Comparison of ENCODE assay signal across 10 mouse cellular contexts in genomic region chr6:50414547-50414946, GRCm38 (mm10). TPM values are rescaled to one million over a fixed set of nuclear protein-coding genes. Genes with fewer than 3 reads are reported as not detected.
A peak's percentile ranks its signal among the peaks of the same experiment; 100 is the strongest.
DNase-seq lines count a peak whose midpoint lies in the region; ATAC-seq and TF ChIP-seq lines count a peak whose summit lies in the region.
"Had no signal": no experiment of that assay in that cellular context is flagged by ENCODE, and none has a peak within 500 bp of the region (broad histone marks: within the 10 kb centered on the region; RNA-seq: fewer than 3 reads in every experiment).

No protein-coding gene starts in this region.

- no peak for TF ChIP-seq CTCF in gastrocnemius, adult 2 months (IDR thresholded peaks at IDR 0.05)
- TF ChIP-seq CTCF in lung, embryonic 14.5 days (IDR thresholded peaks at IDR 0.05; ENCODE audit: low read depth), result no peak
- no peak for TF ChIP-seq CTCF in olfactory bulb, adult 2 months (IDR thresholded peaks at IDR 0.05; ENCODE audit: insufficient read depth, low read depth, low read length)

- intact Hi-C loops in gastrocnemius, adult 2 months (cut with DNase I), result no loop called here

- no peaks in the 10 kb centered on the region for H3K36me3 ChIP-seq in lung, embryonic 14.5 days (ENCODE audit: insufficient read depth)
- H3K36me3 ChIP-seq in embryonic facial prominence, embryonic 15.5 days, result no peaks in the 10 kb centered on the region
- H3K36me3 ChIP-seq: G1E; hindbrain, embryonic 12.5 days had no signal

- no peak for TF ChIP-seq POLR2A in olfactory bulb, adult 2 months (IDR thresholded peaks at IDR 0.05; ENCODE audit: insufficient read depth, low read depth, low read length)

- peak overlapping the region; percentile 42 for H3K4me3 ChIP-seq in gastrocnemius, adult 2 months
- no peak overlapping the region for H3K4me3 ChIP-seq in lung, embryonic 14.5 days (ENCODE audit: low read depth, low read length)
- no peak overlapping the region for H3K4me3 ChIP-seq in embryonic facial prominence, embryonic 15.5 days (replicated peaks)
- H3K4me3 ChIP-seq in olfactory bulb, adult 2 months (ENCODE audit: insufficient read depth, low read depth, low read length), result no peak overlapping the region
- H3K4me3 ChIP-seq: hindbrain, embryonic 12.5 days had no signal

- no peaks in the 10 kb centered on the region for H3K4me1 ChIP-seq in lung, embryonic 14.5 days (ENCODE audit: insufficient read depth)
- peaks cover 20% of the 10 kb centered on the region for H3K4me1 ChIP-seq in embryonic facial prominence, embryonic 15.5 days
- H3K4me1 ChIP-seq in olfactory bulb, adult 2 months (ENCODE audit: control insufficient read depth, insufficient read depth, low read length), result peaks cover 25% of the 10 kb centered on the region

- H3K27ac ChIP-seq in gastrocnemius, adult 2 months, result peak overlapping the region; percentile 66
- peak overlapping the region; percentile 42; the same call in 1 of the 2 replicates for H3K27ac ChIP-seq in lung, embryonic 14.5 days (ENCODE audit: low read depth)
- 0 out of 2 replicates have a peak overlapping the region, but pooled peaks have one; percentile 13 for H3K27ac ChIP-seq in embryonic facial prominence, embryonic 15.5 days (replicated peaks)
- H3K27ac ChIP-seq in olfactory bulb, adult 2 months (ENCODE audit: insufficient read depth, low read depth, low read length), result peak overlapping the region; percentile 69
- H3K27ac ChIP-seq: hindbrain, embryonic 12.5 days had no signal

- no peak overlapping the region for H3K4me2 ChIP-seq in lung, embryonic 14.5 days
- H3K4me2 ChIP-seq in embryonic facial prominence, embryonic 15.5 days (replicated peaks), result no peak overlapping the region
- H3K4me2 ChIP-seq: hindbrain, embryonic 12.5 days had no signal

- H3K9ac ChIP-seq in lung, embryonic 14.5 days, result no peak overlapping the region
- H3K9ac ChIP-seq in embryonic facial prominence, embryonic 15.5 days, result no peak overlapping the region
- H3K9ac ChIP-seq: hindbrain, embryonic 12.5 days had no signal

- no peak for DNase-seq in gastrocnemius, adult 2 months
- DNase-seq in gastrocnemius, postnatal 25 days, result no peak
- DNase-seq in lung, embryonic 14.5 days, result peak; percentile 44
- no peak for DNase-seq in lung, postnatal 4 days

- no peaks in the 10 kb centered on the region for H3K27me3 ChIP-seq in lung, embryonic 14.5 days (ENCODE audit: insufficient read depth, low read length)
- H3K27me3 ChIP-seq in embryonic facial prominence, embryonic 15.5 days, result no peaks in the 10 kb centered on the region
- H3K27me3 ChIP-seq: hindbrain, embryonic 12.5 days had no signal

- no peaks in the 10 kb centered on the region for H3K9me3 ChIP-seq in lung, embryonic 14.5 days (ENCODE audit: low read depth, low read length)
- H3K9me3 ChIP-seq in embryonic facial prominence, embryonic 15.5 days (replicated peaks), result no peaks in the 10 kb centered on the region
- H3K9me3 ChIP-seq: G1E; hindbrain, embryonic 12.5 days had no signal

- WGBS in lung, embryonic 14.5 days, result 38% methylated on average over 6 of the region's 6 CpGs
- 50% methylated on average over 6 of the region's 6 CpGs for WGBS in embryonic facial prominence, embryonic 15.5 days
- 14% methylated on average over 6 of the region's 6 CpGs for WGBS in olfactory bulb, adult 2 months

- ATAC-seq in lung, embryonic 14.5 days (ENCODE audit: insufficient read depth), result no peak
- ATAC-seq in embryonic facial prominence, embryonic 15.5 days (ENCODE audit: insufficient number of reproducible peaks, low FRiP score, low TSS enrichment, low read depth), result no peak
- no peak for ATAC-seq in erythroblast, adult 5-6 weeks (replicated peaks; ENCODE audit: low FRiP score, poor library complexity, severe bottlenecking)
- ATAC-seq in megakaryocyte-erythroid progenitor cell, adult 5-6 weeks (replicated peaks; ENCODE audit: low FRiP score, low TSS enrichment, poor library complexity, severe bottlenecking), result no peak

RNA-seq across cellular contexts. Expression of gene Osbpl3, which starts 41.5 kb away (rescaled TPM):
- 1 to 10 TPM; 2.2 to 3.3 TPM for total RNA-seq in gastrocnemius, adult 2 months (2021)
- total RNA-seq in gastrocnemius, postnatal 25 days (2021), result 1 to 10 TPM; 3.3 to 3.6 TPM
- 4.1 and 5.7 TPM in 2 replicates for polyA plus RNA-seq in lung, embryonic 14.5 days (2014; fragmentation: Nextera tagmentation; extraction: Ambion mirVana)
- polyA plus RNA-seq in embryonic facial prominence, embryonic 15.5 days (2015; fragmentation: Nextera tagmentation; extraction: Ambion mirVana), result 12.2 and 14.5 TPM in 2 replicates
- not detected in 2 replicates for polyA plus RNA-seq in olfactory bulb, adult 2 months (2012; ENCODE audit: insufficient read depth, insufficient read length, low replicate concordance, missing spikeins)
- 0.77 and 5.6 TPM in 2 replicates for total RNA-seq in erythroblast, adult 5-6 weeks (2015; ENCODE audit: low replicate concordance)
- 2.2 and 2.5 TPM in 2 replicates for total RNA-seq in erythroblast, adult 5-6 weeks (2017; ENCODE audit: low replicate concordance)
- total RNA-seq in megakaryocyte-erythroid progenitor cell, adult 5-6 weeks (2014; fragmentation: Nextera tagmentation), result 10.9 and 11.1 TPM in 2 replicates
- 11.5 and 16.4 TPM in 2 replicates for total RNA-seq in megakaryocyte-erythroid progenitor cell, adult 5-6 weeks (2017)
- polyA plus RNA-seq: G1E had no signal

Comparison
In these comparisons a context has a peak if more than half of its experiments do, and no peak if none do; other contexts are left out.
1. H3K27ac ChIP-seq: peak in every context shown above with its lines; median percentile 69 in olfactory bulb, adult 2 months; 66 in gastrocnemius, adult 2 months; 42 in lung, embryonic 14.5 days; 13 in embryonic facial prominence, embryonic 15.5 days.